Mouse (Mus musculus) kidney, adult 2 months (tissue): ENCODE measurements around the gene Tanc1.

Experiments
- CTCF ChIP-seq: fragments of 200-500 bp; conservative IDR thresholded peaks from 2 replicates; pipeline ENCODE4 v1.5.1; 2011; ENCODE audit warnings: low read depth, mild to moderate bottlenecking, control low read depth, low read length, moderate library complexity, mixed read lengths; ENCODE audit not compliant: insufficient read depth, insufficient read length
- POLR2A ChIP-seq: fragments of 200-500 bp; IDR thresholded peaks from one replicate; pipeline ENCODE4 v1.6.1; 2011; ENCODE audit warnings: low read depth, low read length, control low read depth

- no peak for TF ChIP-seq CTCF
- no peak for TF ChIP-seq POLR2A
These were observed 5.0 kb downstream of the Tanc1 start for GRCm38 (mm10) chr2:59616890-59617289.
